Mouse (Mus musculus): ENCODE measurements around the gene Dhx32.
"Not testable (repeated sequence)": the region's sequence is repeated elsewhere in the genome, so short reads cannot be mapped to it uniquely, and the experiment has no call there.

Gene Dhx32

GRCm38 (mm10) chr7:133725571-133725970 lies 57.0 kb downstream of the Dhx32 start:
- no peak for DNase-seq (ENCODE audit: low read depth)

- DNase-seq (ENCODE audit: low read depth): no peak
Observed at GRCm38 (mm10) chr7:133724844-133725243, 57.7 kb downstream of the Dhx32 start.

- DNase-seq (ENCODE audit: low read depth): no peak
Observed at GRCm38 (mm10) chr7:133720616-133721015, 61.9 kb downstream of the Dhx32 start.

GRCm38 (mm10) chr7:133718580-133718979 lies 63.9 kb downstream of the Dhx32 start:
- DNase-seq (ENCODE audit: low read depth): no peak

- peak; percentile 51 for DNase-seq (ENCODE audit: low read depth)
Observed at GRCm38 (mm10) chr7:133715387-133715786, 67.1 kb downstream of the Dhx32 start.

GRCm38 (mm10) chr7:133707301-133707700 lies 75.2 kb downstream of the Dhx32 start:
- DNase-seq (ENCODE audit: low read depth): no peak

GRCm38 (mm10) chr7:133703906-133704305 lies 78.6 kb downstream of the Dhx32 start:
- DNase-seq (ENCODE audit: low read depth): no peak

GRCm38 (mm10) chr7:133702333-133702732 lies 80.2 kb downstream of the Dhx32 start:
- no peak for DNase-seq (ENCODE audit: low read depth)

- no peak for DNase-seq (ENCODE audit: low read depth)
Observed at GRCm38 (mm10) chr7:133701366-133701765, 81.2 kb downstream of the Dhx32 start.

- no peak for DNase-seq (ENCODE audit: low read depth)
Observed at GRCm38 (mm10) chr7:133699885-133700284, 82.6 kb downstream of the Dhx32 start.

GRCm38 (mm10) chr7:133698021-133698709 lies 84.4 kb downstream of the Dhx32 start:
- no peak for DNase-seq (ENCODE audit: low read depth)

- not testable (repeated sequence) for DNase-seq (ENCODE audit: low read depth)
Observed at GRCm38 (mm10) chr7:133685644-133686043, 96.9 kb downstream of the Dhx32 start.

GRCm38 (mm10) chr7:133684701-133685100 lies 97.8 kb downstream of the Dhx32 start:
- DNase-seq (ENCODE audit: low read depth): no peak

- DNase-seq (ENCODE audit: low read depth): no peak
Observed at GRCm38 (mm10) chr7:133684110-133684509, 98.4 kb downstream of the Dhx32 start.

- DNase-seq (ENCODE audit: low read depth): no peak
Observed at GRCm38 (mm10) chr7:133683626-133684025, 98.9 kb downstream of the Dhx32 start.

GRCm38 (mm10) chr7:133679961-133680360 lies 102.6 kb downstream of the Dhx32 start, which contains the start of gene Mmp21:
Gene Mmp21, minus strand, starts transcription at chr7:133680061.
- no peak for DNase-seq (ENCODE audit: low read depth)

- no peak for DNase-seq (ENCODE audit: low read depth)
Observed at GRCm38 (mm10) chr7:133679439-133679838, 103.1 kb downstream of the Dhx32 start.

GRCm38 (mm10) chr7:133678716-133679115 lies 103.8 kb downstream of the Dhx32 start:
- DNase-seq (ENCODE audit: low read depth): no peak

GRCm38 (mm10) chr7:133676002-133676401 lies 106.5 kb downstream of the Dhx32 start:
- DNase-seq (ENCODE audit: low read depth): no peak
